Mouse (Mus musculus): ENCODE measurements around the gene Col4a1. TPM values are rescaled to one million over a fixed set of nuclear protein-coding genes. Genes with fewer than 3 reads are reported as not detected.

The Col4a1 gene
- total RNA-seq, 2 experiments from 2014 or later, result 741 to 775 TPM

- no peak for DNase-seq
Observed at GRCm38 (mm10) chr8:11176393-11176792, 136.2 kb downstream of the Col4a1 start.

GRCm38 (mm10) chr8:11173284-11174191 is 139.1 kb downstream of the Col4a1 start:
- DNase-seq, result peak; percentile 70

- peak; percentile 61 for DNase-seq
Observed at GRCm38 (mm10) chr8:11171526-11171925, 141.1 kb downstream of the Col4a1 start.

GRCm38 (mm10) chr8:11169383-11169782 is 143.2 kb downstream of the Col4a1 start:
- no peak for DNase-seq

- no peak for DNase-seq
Observed at GRCm38 (mm10) chr8:11168780-11169179, 143.8 kb downstream of the Col4a1 start.

GRCm38 (mm10) chr8:11167955-11168354 is 144.7 kb downstream of the Col4a1 start:
- no peak for DNase-seq

- no peak for DNase-seq
Observed at GRCm38 (mm10) chr8:11165592-11165991, 147.0 kb downstream of the Col4a1 start.

- no peak for DNase-seq
Observed at GRCm38 (mm10) chr8:11156319-11156692, 156.3 kb downstream of the Col4a1 start.

GRCm38 (mm10) chr8:11155579-11156318 is 156.9 kb downstream of the Col4a1 start:
- no peak for DNase-seq

- DNase-seq, result no peak
Observed at GRCm38 (mm10) chr8:11150268-11150667, 162.4 kb downstream of the Col4a1 start.

GRCm38 (mm10) chr8:11149201-11149810 is 163.3 kb downstream of the Col4a1 start:
- no peak for DNase-seq

- DNase-seq, result no peak
Observed at GRCm38 (mm10) chr8:11148797-11149196, 163.8 kb downstream of the Col4a1 start.

Other genes starting within 250 kb of the Col4a1 start
- gene Col4a2, start within 50 bp of the Col4a1 start, total RNA-seq (2021), result 100 to 1,000 TPM; 340 to 382 TPM
- 1 to 10 TPM; 1.1 TPM for gene Rab20, start 165.9 kb upstream of the Col4a1 start, total RNA-seq (2021)
- gene Naxd, start 184.7 kb upstream of the Col4a1 start, total RNA-seq (2021), result 10 to 100 TPM; 25.8 to 30.6 TPM
- 10 to 100 TPM; 14.4 to 18.1 TPM for gene Cars2, start 238.0 kb upstream of the Col4a1 start, total RNA-seq (2021)
- gene Ing1, start 242.7 kb upstream of the Col4a1 start, total RNA-seq (2021), result 10 to 100 TPM; 26.5 to 29.0 TPM